Mouse (Mus musculus) CH12.LX (cell line): ENCODE results near the gene Psme1. TPM values are rescaled to one million over a fixed set of nuclear protein-coding genes. Genes with fewer than 3 reads are reported as not detected.

Experiments
- DNase-seq: peaks from one replicate; pipeline ENCODE4 v3.0.0-alpha.2; 2013; ENCODE audit errors: extremely low read depth
- H3K27ac ChIP-seq: 2 replicates; pipeline ENCODE4 v1.5.1; 2012; ENCODE audit warnings: low read depth, mild to moderate bottlenecking, control low read depth, moderate library complexity; ENCODE audit not compliant: insufficient read depth
- H3K27me3 ChIP-seq: replicated peaks from 2 replicates; pipeline ENCODE3; 2012; ENCODE audit warnings: inconsistent platforms
- H3K36me3 ChIP-seq, 2 experiments: replicated peaks in 1 of 2; 2 replicates each; pipeline versions ENCODE3 to v1.6.1; 2012; ENCODE audit warnings: inconsistent platforms in 1 of 2, low read length in 1 of 2, mild to moderate bottlenecking in 1 of 2, mixed read lengths in 1 of 2, moderate library complexity in 1 of 2; ENCODE audit not compliant: control insufficient read depth in 1 of 2, insufficient read depth in 1 of 2
- H3K4me1 ChIP-seq, 2 experiments: 2 replicates each; pipeline ENCODE4 v1.6.1; 2012; ENCODE audit warnings: inconsistent platforms in 1 of 2, moderate library complexity in 1 of 2; ENCODE audit not compliant: insufficient read depth in 2 of 2, control insufficient read depth in 1 of 2
- H3K4me2 ChIP-seq: 2 replicates; pipeline ENCODE4 v1.6.1; 2012; ENCODE audit warnings: low read depth, mild to moderate bottlenecking, control low read depth; ENCODE audit not compliant: poor library complexity, insufficient read depth, severe bottlenecking
- H3K4me3 ChIP-seq, 3 experiments: fragments of 150-350 bp in 1 of 3; sonication (generic) in 1 of 3; replicated peaks in 1 of 3; 2 replicates each; pipeline versions ENCODE3 to v1.5.1; 2011 to 2012; ENCODE audit warnings: low read depth in 2 of 3, low read length in 2 of 3, mild to moderate bottlenecking in 2 of 3, moderate library complexity in 2 of 3, control low read depth in 1 of 3, improper control_type of control experiment in 1 of 3, inconsistent platforms in 1 of 3, mixed read lengths in 1 of 3; ENCODE audit not compliant: poor library complexity in 1 of 3
- H3K79me2 ChIP-seq: replicated peaks from 2 replicates; pipeline ENCODE4 v1.6.1; 2012; ENCODE audit warnings: mild to moderate bottlenecking, moderate library complexity; ENCODE audit not compliant: control insufficient read depth, poor library complexity, insufficient read depth, severe bottlenecking; ENCODE audit errors: extremely low read depth
- H3K9ac ChIP-seq: 2 replicates; pipeline ENCODE4 v1.6.1; 2012; ENCODE audit warnings: low read depth, mild to moderate bottlenecking, control low read depth, moderate library complexity; ENCODE audit not compliant: insufficient read depth
- H3K9me3 ChIP-seq: replicated peaks from 2 replicates; pipeline ENCODE3; 2012; ENCODE audit warnings: low read length, inconsistent platforms, mixed read lengths
- BHLHE40 ChIP-seq: IDR thresholded peaks from 2 replicates; pipeline ENCODE4 v1.6.1; 2011; ENCODE audit warnings: mild to moderate bottlenecking, low read depth, low read length, improper control_type of control experiment
- CHD1 ChIP-seq: IDR thresholded peaks from 2 replicates; pipeline ENCODE4 v1.6.1; 2012; ENCODE audit warnings: low read depth, low read length, improper control_type of control experiment, inconsistent platforms
- CHD2 ChIP-seq: IDR thresholded peaks from 2 replicates; pipeline ENCODE4 v1.6.1; 2011; ENCODE audit warnings: low read length, improper control_type of control experiment
- CTCF ChIP-seq, 2 experiments: IDR thresholded peaks in 1 of 2; conservative IDR thresholded peaks in 1 of 2; 2 replicates each; pipeline ENCODE4 v1.5.1; 2011 to 2012; ENCODE audit warnings: low read depth in 2 of 2, low read length in 2 of 2, improper control_type of control experiment in 1 of 2, inconsistent platforms in 1 of 2, mild to moderate bottlenecking in 1 of 2, moderate library complexity in 1 of 2
- E2F4 ChIP-seq: IDR thresholded peaks from 2 replicates; pipeline ENCODE4 v1.6.1; 2011; ENCODE audit warnings: low read depth, low read length, improper control_type of control experiment; ENCODE audit not compliant: insufficient replicate concordance
- ETS1 ChIP-seq: conservative IDR thresholded peaks from 2 replicates; pipeline ENCODE4 v1.6.1; 2012; ENCODE audit warnings: low read depth, mild to moderate bottlenecking, inconsistent platforms, low read length, improper control_type of control experiment, moderate library complexity
- GABPA ChIP-seq: IDR thresholded peaks from 2 replicates; pipeline ENCODE4 v1.6.1; 2012; ENCODE audit warnings: low read depth, low read length, improper control_type of control experiment, inconsistent platforms; ENCODE audit not compliant: insufficient replicate concordance
- HCFC1 ChIP-seq: IDR thresholded peaks from 2 replicates; pipeline ENCODE4 v1.6.1; 2012; ENCODE audit warnings: low read depth, mild to moderate bottlenecking, inconsistent platforms, low read length, improper control_type of control experiment
- IRF4 ChIP-seq: IDR thresholded peaks from 2 replicates; pipeline ENCODE4 v1.6.1; 2014; ENCODE audit warnings: low read depth, mild to moderate bottlenecking, inconsistent platforms, low read length, improper control_type of control experiment
- JUND ChIP-seq: conservative IDR thresholded peaks from 2 replicates; pipeline ENCODE4 v1.6.1; 2011; ENCODE audit warnings: low read depth, low read length, improper control_type of control experiment
- MAFK ChIP-seq: IDR thresholded peaks from 2 replicates; pipeline ENCODE4 v1.6.1; 2011; ENCODE audit warnings: low read length, improper control_type of control experiment; ENCODE audit not compliant: insufficient replicate concordance
- MAZ ChIP-seq: IDR thresholded peaks from 2 replicates; pipeline ENCODE4 v1.6.1; 2012; ENCODE audit warnings: low read depth, mild to moderate bottlenecking, inconsistent platforms, low read length, improper control_type of control experiment, moderate library complexity
- NELFE ChIP-seq: IDR thresholded peaks from 2 replicates; pipeline ENCODE4 v1.6.1; 2011; ENCODE audit warnings: low read depth, low read length, improper control_type of control experiment
- NRF1 ChIP-seq: IDR thresholded peaks from 2 replicates; pipeline ENCODE4 v1.6.1; 2014; ENCODE audit warnings: low read depth, mild to moderate bottlenecking, inconsistent platforms, low read length, improper control_type of control experiment, moderate library complexity
- PAX5 ChIP-seq: IDR thresholded peaks from 2 replicates; pipeline ENCODE4 v1.6.1; 2012; ENCODE audit warnings: low read length, inconsistent platforms, mixed read lengths
- POLR2A ChIP-seq: IDR thresholded peaks from 2 replicates; pipeline ENCODE4 v1.6.1; 2011; ENCODE audit warnings: low read depth, mild to moderate bottlenecking, improper control_type of control experiment, low read length
- POLR2AphosphoS2 ChIP-seq: IDR thresholded peaks from 2 replicates; pipeline ENCODE4 v1.6.1; 2011; ENCODE audit warnings: low read depth, low read length, improper control_type of control experiment
- RCOR1 ChIP-seq: conservative IDR thresholded peaks from 2 replicates; pipeline ENCODE4 v1.6.1; 2012; ENCODE audit warnings: low read depth, mild to moderate bottlenecking, inconsistent platforms, low read length, improper control_type of control experiment
- SIN3A ChIP-seq: IDR thresholded peaks from 2 replicates; pipeline ENCODE4 v1.6.1; 2012; ENCODE audit warnings: low read length, improper control_type of control experiment, inconsistent platforms
- TBP ChIP-seq: conservative IDR thresholded peaks from 2 replicates; pipeline ENCODE4 v1.6.1; 2011; ENCODE audit warnings: low read depth, low read length, improper control_type of control experiment
- TCF12 ChIP-seq: IDR thresholded peaks from 2 replicates; pipeline ENCODE4 v1.6.1; 2014; ENCODE audit warnings: low read depth, mild to moderate bottlenecking, inconsistent platforms, low read length, improper control_type of control experiment
- UBTF ChIP-seq: IDR thresholded peaks from 2 replicates; pipeline ENCODE4 v1.6.1; 2012; ENCODE audit warnings: low read depth, mild to moderate bottlenecking, inconsistent platforms, low read length, improper control_type of control experiment, moderate library complexity
- ZC3H11A ChIP-seq: IDR thresholded peaks from 2 replicates; pipeline ENCODE4 v1.6.1; 2012; ENCODE audit warnings: low read depth, mild to moderate bottlenecking, inconsistent platforms, low read length, improper control_type of control experiment
- ZKSCAN1 ChIP-seq: IDR thresholded peaks from 2 replicates; pipeline ENCODE4 v1.6.1; 2012; ENCODE audit warnings: low read depth, inconsistent platforms, low read length, improper control_type of control experiment, borderline replicate concordance
- ZNF384 ChIP-seq: IDR thresholded peaks from 2 replicates; pipeline ENCODE4 v1.6.1; 2012; ENCODE audit warnings: low read depth, low read length, improper control_type of control experiment, inconsistent platforms
- dilution Hi-C: fragments of 300-500 bp; cut with MboI; formaldehyde crosslinking; loops from 2 replicates; pipeline ENCODE4 v1.14.3; 2020; ENCODE audit warnings: low sequenced_read_pairs; ENCODE audit not compliant: extremely low pct_unique_long_range_greater_than_20kb, extremely low pct_ligation_motif_present
- in situ Hi-C: fragments of 300-500 bp; cut with MboI; formaldehyde crosslinking; loops from 3 replicates; pipeline ENCODE4 v1.14.3; 2019; ENCODE audit warnings: low sequenced_read_pairs, low pct_ligation_motif_present, low pct_unique_long_range_greater_than_20kb, mixed read lengths
- polyA plus RNA-seq: library from polyadenylated mRNA; unstranded; fragments of >175 nt; gene quantifications from 2 replicates; pipeline ENCODE4 v1.2.1, GENCODE M21; 2012; ENCODE audit warnings: low read depth; ENCODE audit not compliant: insufficient read length
- total RNA-seq, 2 experiments: library from RNA; depleted of rRNA; stranded (reverse); fragments of 300-350 nt in 1 of 2; fragments of >200 nt in 1 of 2; gene quantifications; 2 replicates each; pipeline ENCODE4 v1.2.3; 2012 to 2014

The Psme1 gene
- total and polyA plus RNA-seq, 3 experiments: 335 to 740 (median 377) TPM

GRCm38 (mm10) chr14:55605743-55606459, 28.0 kb downstream of the Psme1 start:
- DNase-seq: no peak
- Histone ChIP-seq H3K27ac (no peak overlapping the region), H3K4me3 (no peak overlapping the region), H3K36me3 (peaks cover 56 to 79% of the 10 kb centered on the region in 2 experiments), H3K27me3 (no peaks in the 10 kb centered on the region), H3K4me2 (no peak overlapping the region), H3K4me1 (peaks cover 4 to 32% of the 10 kb centered on the region in 2 experiments; a peak in 3 of 4 replicates), H3K9ac (no peak overlapping the region), H3K79me2 (no peaks in the 10 kb centered on the region), H3K9me3 (no peaks in the 10 kb centered on the region)
- dilution Hi-C loops: no loop called here
- in situ Hi-C loops: no loop called here
- TF ChIP-seq PAX5 (no peak), IRF4 (no peak), CHD1 (no peak), TCF12 (no peak), MAZ (no peak), ZC3H11A (no peak), BHLHE40 (no peak), ETS1 (no peak), CHD2 (no peak), POLR2AphosphoS2 (no peak), ZNF384 (no peak), TBP (no peak), E2F4 (no peak)

GRCm38 (mm10) chr14:55608339-55608738, 30.4 kb downstream of the Psme1 start:
- TF ChIP-seq ZKSCAN1 (no peak), CHD1 (no peak), NELFE (no peak), CHD2 (no peak), RCOR1 (no peak), ZNF384 (no peak), PAX5 (no peak), ZC3H11A (no peak), MAFK (no peak), NRF1 (no peak), HCFC1 (no peak), SIN3A (no peak), POLR2A (no peak), IRF4 (no peak), CTCF (conservative IDR thresholded peaks at IDR 0.05 in 1 of 2, IDR thresholded peaks at IDR 0.05 in 1 of 2; ENCODE audit: low read depth in 2 of 2, low read length in 2 of 2) (no peak), JUND (no peak), GABPA (no peak), UBTF (no peak)
- dilution Hi-C loops: no loop called here
- in situ Hi-C loops: no loop called here
- no peak overlapping the region for H3K27ac ChIP-seq
- DNase-seq: no peak
- H3K9me3 ChIP-seq: no peaks in the 10 kb centered on the region
- no peak overlapping the region for H3K4me3 ChIP-seq
- H3K4me1 ChIP-seq: peaks cover 4 to 20% of the 10 kb centered on the region in 2 experiments; a peak in 3 of 4 replicates
- H3K36me3 ChIP-seq: peaks cover 35 to 57% of the 10 kb centered on the region in 2 experiments
- no peaks in the 10 kb centered on the region for H3K79me2 ChIP-seq
- no peaks in the 10 kb centered on the region for H3K27me3 ChIP-seq
- no peak overlapping the region for H3K4me2 ChIP-seq
- no peak overlapping the region for H3K9ac ChIP-seq
